Mouse (Mus musculus): Measurements from ENCODE around the gene Epha1. TPM values are rescaled to one million over a fixed set of nuclear protein-coding genes. Genes with fewer than 3 reads are reported as not detected.

The Epha1 gene
- total RNA-seq (2021): under 1 TPM; 0.26 to 0.31 TPM

GRCm38 (mm10) chr6:42372816-42373547 lies at the start of gene Epha1:
Epha1 (minus strand) TSS chr6:42373268.
- intact Hi-C loops (cut with DNase I): no loop called here
- no peak for DNase-seq (ENCODE audit: low spot score)

GRCm38 (mm10) chr6:42421439-42421838 lies 48.4 kb upstream of the Epha1 start:
- intact Hi-C loops (cut with DNase I): no loop called here
- DNase-seq (ENCODE audit: low spot score): no peak

GRCm38 (mm10) chr6:42419443-42419842 lies 46.4 kb upstream of the Epha1 start:
- intact Hi-C loops (cut with DNase I): no loop called here
- no peak for DNase-seq (ENCODE audit: low spot score)

- no peak for DNase-seq (ENCODE audit: low spot score)
- intact Hi-C loops (cut with DNase I): no loop called here
These were observed 32.1 kb upstream of the Epha1 start, which contains the start of gene Tas2r135 for GRCm38 (mm10) chr6:42405134-42405533. Tas2r135 (plus strand) TSS chr6:42405434.

- DNase-seq (ENCODE audit: low spot score): no peak
- intact Hi-C loops (cut with DNase I): no loop called here
These were observed 26.9 kb upstream of the Epha1 start, which contains the start of gene Tas2r143 for GRCm38 (mm10) chr6:42399938-42400337. Tas2r143 (plus strand) TSS chr6:42400238.

GRCm38 (mm10) chr6:42398998-42399397 lies 25.9 kb upstream of the Epha1 start:
- intact Hi-C loops (cut with DNase I): no loop called here
- DNase-seq (ENCODE audit: low spot score): no peak

- intact Hi-C loops (cut with DNase I): no loop called here
- no peak for DNase-seq (ENCODE audit: low spot score)
These were observed 25.2 kb upstream of the Epha1 start for GRCm38 (mm10) chr6:42398285-42398684.

- DNase-seq (ENCODE audit: low spot score): no peak
- intact Hi-C loops (cut with DNase I): no loop called here
These were observed 24.1 kb upstream of the Epha1 start for GRCm38 (mm10) chr6:42397041-42397657.

- peak; percentile 90 for DNase-seq (ENCODE audit: low spot score)
- intact Hi-C loops (cut with DNase I): no loop called here
These were observed 23.1 kb upstream of the Epha1 start for GRCm38 (mm10) chr6:42395960-42396809.

- no peak for DNase-seq (ENCODE audit: low spot score)
These were observed 18.8 kb upstream of the Epha1 start for GRCm38 (mm10) chr6:42391796-42392330.

GRCm38 (mm10) chr6:42385635-42386034 lies 12.6 kb upstream of the Epha1 start:
- intact Hi-C loops (cut with DNase I): no loop called here
- no peak for DNase-seq (ENCODE audit: low spot score)

More at GRCm38 (mm10) chr6:42391796-42392330, 18.8 kb upstream of the Epha1 start:
- intact Hi-C loops (cut with DNase I): no loop called here

- intact Hi-C loops (cut with DNase I): loop anchor here (5.0 kb wide), 3 partner anchors 49 to 199 kb away; partner anchors contain the start of gene Tas2r126
- no peak for DNase-seq (ENCODE audit: low spot score)
These were observed 10.3 kb upstream of the Epha1 start for GRCm38 (mm10) chr6:42383360-42383759.

- no peak for DNase-seq (ENCODE audit: low spot score)
These were observed 8.9 kb upstream of the Epha1 start for GRCm38 (mm10) chr6:42381916-42382381.

GRCm38 (mm10) chr6:42381221-42381620 lies 8.2 kb upstream of the Epha1 start:
- intact Hi-C loops (cut with DNase I): loop anchor here (5.0 kb wide), 3 partner anchors 51 to 201 kb away; partner anchors contain the start of gene Tas2r126
- no peak for DNase-seq (ENCODE audit: low spot score)

More at GRCm38 (mm10) chr6:42381916-42382381, 8.9 kb upstream of the Epha1 start:
- intact Hi-C loops (cut with DNase I): loop anchor here (5.0 kb wide), 3 partner anchors 50 to 200 kb away; partner anchors contain the start of gene Tas2r126

GRCm38 (mm10) chr6:42380416-42381144 lies 7.5 kb upstream of the Epha1 start:
- intact Hi-C loops (cut with DNase I): loop anchor here (5.0 kb wide), 3 partner anchors 52 to 202 kb away; partner anchors contain the start of gene Tas2r126
- DNase-seq (ENCODE audit: low spot score): no peak

- DNase-seq (ENCODE audit: low spot score): no peak
- intact Hi-C loops (cut with DNase I): no loop called here
These were observed 6.5 kb upstream of the Epha1 start for GRCm38 (mm10) chr6:42379551-42379950.

- no peak for DNase-seq (ENCODE audit: low spot score)
- intact Hi-C loops (cut with DNase I): no loop called here
These were observed 4.2 kb upstream of the Epha1 start for GRCm38 (mm10) chr6:42377280-42377679.

GRCm38 (mm10) chr6:42376504-42377019 lies 3.5 kb upstream of the Epha1 start:
- intact Hi-C loops (cut with DNase I): no loop called here
- DNase-seq (ENCODE audit: low spot score): no peak

- no peak for DNase-seq (ENCODE audit: low spot score)
- intact Hi-C loops (cut with DNase I): no loop called here
These were observed 2.9 kb upstream of the Epha1 start for GRCm38 (mm10) chr6:42376016-42376415.

Measured in heart, postnatal 25 days (tissue).